In genomic region chr1:191277549-191278059, GRCm38 (mm10) we compare ENCODE assay signal across 9 mouse cellular contexts. TPM values are rescaled to one million over a fixed set of nuclear protein-coding genes. Genes with fewer than 3 reads are reported as not detected.
A peak's percentile ranks its signal among the peaks of the same experiment; 100 is the strongest.
DNase-seq lines count a peak whose midpoint lies in the region; ATAC-seq and TF ChIP-seq lines count a peak whose summit lies in the region.
"Had no signal": no experiment of that assay in that cellular context is flagged by ENCODE, and none has a peak within 500 bp of the region (broad histone marks: within the 10 kb centered on the region; RNA-seq: fewer than 3 reads in every experiment).

No protein-coding gene starts in this region.

- intact Hi-C loops in left cerebral cortex, postnatal 14 days (cut with DNase I), result loop anchor here (5.0 to 10.0 kb wide), 2 partner anchors 93 to 200 kb away; no protein-coding TSS in a partner anchor

- H3K9me3 ChIP-seq in kidney, embryonic 16.5 days (ENCODE audit: low read length), result no peaks in the 10 kb centered on the region
- no peaks in the 10 kb centered on the region for H3K9me3 ChIP-seq in heart, embryonic 13.5 days
- no peaks in the 10 kb centered on the region for H3K9me3 ChIP-seq in liver, postnatal 0 days (ENCODE audit: low read length)

- TF ChIP-seq CTCF in liver, postnatal 0 days (IDR thresholded peaks at IDR 0.05; ENCODE audit: low read depth), result no peak

- no peaks in the 10 kb centered on the region for H3K27me3 ChIP-seq in kidney, embryonic 16.5 days (ENCODE audit: insufficient read depth, low read length)
- no peaks in the 10 kb centered on the region; the same call in 1 of the 2 replicates for H3K27me3 ChIP-seq in heart, embryonic 13.5 days (replicated peaks)
- H3K27me3 ChIP-seq in liver, postnatal 0 days (ENCODE audit: insufficient read depth, low read length), result no peaks in the 10 kb centered on the region

- no peaks in the 10 kb centered on the region for H3K4me1 ChIP-seq in kidney, embryonic 16.5 days (ENCODE audit: insufficient read depth, low read length)
- H3K4me1 ChIP-seq in heart, embryonic 13.5 days, result peaks cover 17% of the 10 kb centered on the region
- H3K4me1 ChIP-seq in liver, postnatal 0 days (ENCODE audit: insufficient read depth), result peaks cover 21% of the 10 kb centered on the region

- no peak overlapping the region for H3K4me3 ChIP-seq in kidney, embryonic 16.5 days (ENCODE audit: low read length)
- no peak overlapping the region for H3K4me3 ChIP-seq in heart, embryonic 13.5 days
- no peak overlapping the region for H3K4me3 ChIP-seq in liver, postnatal 0 days (ENCODE audit: low read depth, low read length)

- no peak overlapping the region for H3K4me2 ChIP-seq in kidney, embryonic 16.5 days (replicated peaks; ENCODE audit: low read depth, low read length)
- H3K4me2 ChIP-seq in heart, embryonic 13.5 days, result 0 out of 2 replicates have a peak overlapping the region, but pooled peaks have one; percentile 4
- H3K4me2 ChIP-seq in liver, postnatal 0 days (ENCODE audit: low read depth, low read length), result 0 out of 2 replicates have a peak overlapping the region, but pooled peaks have one; percentile 9

- no peak overlapping the region for H3K27ac ChIP-seq in kidney, embryonic 16.5 days (ENCODE audit: low read length)
- peak overlapping the region; percentile 48; the same call in 1 of the 2 replicates for H3K27ac ChIP-seq in heart, embryonic 13.5 days (replicated peaks)
- H3K27ac ChIP-seq in liver, postnatal 0 days (ENCODE audit: low read depth), result peak overlapping the region; percentile 69

- H3K9ac ChIP-seq in kidney, embryonic 16.5 days (replicated peaks; ENCODE audit: low read length), result no peak overlapping the region
- H3K9ac ChIP-seq in heart, embryonic 13.5 days, result no peak overlapping the region
- no peak overlapping the region for H3K9ac ChIP-seq in liver, postnatal 0 days (replicated peaks)

- WGBS in kidney, embryonic 16.5 days, result 80% methylated on average over 14 of the region's 14 CpGs
- WGBS in heart, embryonic 13.5 days, result 71% methylated on average over 14 of the region's 14 CpGs
- WGBS in liver, postnatal 0 days (ENCODE audit: insufficient replicate concordance), result 51% methylated on average over 14 of the region's 14 CpGs

- H3K36me3 ChIP-seq in kidney, embryonic 16.5 days (ENCODE audit: insufficient read depth, low read length), result no peaks in the 10 kb centered on the region
- no peaks in the 10 kb centered on the region for H3K36me3 ChIP-seq in heart, embryonic 13.5 days
- H3K36me3 ChIP-seq in liver, postnatal 0 days (replicated peaks; ENCODE audit: insufficient read depth, low read length), result no peaks in the 10 kb centered on the region

- peak; percentile 44; the same call in 1 of the 2 replicates for TF ChIP-seq EP300 in liver, postnatal 0 days (IDR thresholded peaks at IDR 0.05; ENCODE audit: low read depth)

- peak; percentile 61 for DNase-seq in kidney, adult 18-20 months
- DNase-seq in liver, postnatal 0 days, result peak; percentile 79
- peak; percentile 72 for DNase-seq in urinary bladder, postnatal 14 days (ENCODE audit: low spot score)
- DNase-seq in left cerebral cortex, postnatal 14 days (ENCODE audit: low spot score in 2 of 2), result no peak
- no peak for DNase-seq in layer of hippocampus, adult 9-10 months (ENCODE audit: low spot score)
- DNase-seq in thymus, postnatal 10 days (ENCODE audit: low spot score in 2 of 2), result no peak
- DNase-seq: right cerebral cortex, postnatal 4 days had no signal

- ATAC-seq in kidney, embryonic 16.5 days (ENCODE audit: low FRiP score, low TSS enrichment), result no peak
- no peak for ATAC-seq in heart, embryonic 13.5 days (ENCODE audit: extremely low read depth, insufficient number of reproducible peaks, low FRiP score, low TSS enrichment)
- ATAC-seq in liver, postnatal 0 days, result peak; percentile 89

RNA-seq across cellular contexts. Expression of gene Nenf, which starts 40.4 kb away (rescaled TPM):
- polyA plus RNA-seq in kidney, embryonic 16.5 days (2015; fragmentation: Nextera tagmentation; extraction: Ambion mirVana), result 86.7 and 92.6 TPM in 2 replicates
- 98.9 and 104 TPM in 2 replicates for polyA plus RNA-seq in heart, embryonic 13.5 days (2015; fragmentation: Nextera tagmentation; extraction: Ambion mirVana)
- 36.6 and 37.0 TPM in 2 replicates for polyA plus RNA-seq in liver, postnatal 0 days (2015; fragmentation: Nextera tagmentation; extraction: Ambion mirVana)
- 10 to 100 TPM; 68.6 to 70.4 TPM for total RNA-seq in left cerebral cortex, postnatal 14 days (2021)

RNA-seq across cellular contexts. Expression of gene Tmem206, which starts 48.1 kb away (rescaled TPM):
- 26.4 TPM in 2 replicates for polyA plus RNA-seq in kidney, embryonic 16.5 days (2015; fragmentation: Nextera tagmentation; extraction: Ambion mirVana)
- 16.2 and 17.6 TPM in 2 replicates for polyA plus RNA-seq in heart, embryonic 13.5 days (2015; fragmentation: Nextera tagmentation; extraction: Ambion mirVana)
- polyA plus RNA-seq in liver, postnatal 0 days (2015; fragmentation: Nextera tagmentation; extraction: Ambion mirVana), result 3.8 and 4.4 TPM in 2 replicates
- total RNA-seq in left cerebral cortex, postnatal 14 days (2021), result 1 to 10 TPM; 8.6 to 9.2 TPM

RNA-seq across cellular contexts. Expression of gene Atf3, which starts 59.8 kb away (rescaled TPM):
- 4.1 and 4.4 TPM in 2 replicates for polyA plus RNA-seq in kidney, embryonic 16.5 days (2015; fragmentation: Nextera tagmentation; extraction: Ambion mirVana)
- 14.0 and 15.2 TPM in 2 replicates for polyA plus RNA-seq in heart, embryonic 13.5 days (2015; fragmentation: Nextera tagmentation; extraction: Ambion mirVana)
- 1.00 and 1.3 TPM in 2 replicates for polyA plus RNA-seq in liver, postnatal 0 days (2015; fragmentation: Nextera tagmentation; extraction: Ambion mirVana)
- under 1 TPM; 0.51 to 0.59 TPM for total RNA-seq in left cerebral cortex, postnatal 14 days (2021)

Comparison
In these comparisons a context has a peak if more than half of its experiments do, and no peak if none do; other contexts are left out.
1. DNase-seq: peak in kidney, adult 18-20 months (single experiment), liver, postnatal 0 days (single experiment) and urinary bladder, postnatal 14 days (single experiment); none in left cerebral cortex, postnatal 14 days (0 of 2), layer of hippocampus, adult 9-10 months (single experiment) and thymus, postnatal 10 days (0 of 2).